Mouse (Mus musculus) kidney, embryonic 14.5 days (tissue): ENCODE data around the gene Plod1. TPM values are rescaled to one million over a fixed set of nuclear protein-coding genes. Genes with fewer than 3 reads are reported as not detected.

Source experiments
- ATAC-seq: fragments of 200-750 bp; cut with Nextera tagmentation; 2 replicates; pipeline ENCODE4 v1.8.0; 2017; ENCODE audit warnings: moderate number of reproducible peaks, mild to moderate bottlenecking, moderate TSS enrichment, moderate library complexity; ENCODE audit not compliant: low FRiP score, low TSS enrichment
- H3K27ac ChIP-seq: fragments of 300-500 bp; sonication (generic); 2 replicates; pipeline ENCODE4 v1.5.1; 2014; ENCODE audit warnings: low read depth, mild to moderate bottlenecking, low read length, moderate library complexity, mixed read lengths
- H3K27me3 ChIP-seq: fragments of 300-500 bp; sonication (generic); 2 replicates; pipeline ENCODE4 v1.6.1; 2014; ENCODE audit warnings: mild to moderate bottlenecking, low read length; ENCODE audit not compliant: control insufficient read depth, insufficient read depth
- H3K36me3 ChIP-seq: fragments of 300-500 bp; sonication (generic); 2 replicates; pipeline ENCODE4 v1.6.1; 2014; ENCODE audit warnings: low read length, mixed read lengths; ENCODE audit not compliant: control insufficient read depth, insufficient read depth
- H3K4me1 ChIP-seq: fragments of 300-500 bp; sonication (generic); 2 replicates; pipeline ENCODE4 v1.6.1; 2014; ENCODE audit warnings: low read length, mixed read lengths; ENCODE audit not compliant: control insufficient read depth, insufficient read depth
- H3K4me2 ChIP-seq: fragments of 300-500 bp; sonication (generic); replicated peaks from 2 replicates; pipeline ENCODE4 v1.6.1; 2014; ENCODE audit warnings: low read depth, mild to moderate bottlenecking, low read length
- H3K4me3 ChIP-seq: fragments of 300-500 bp; sonication (generic); 2 replicates; pipeline ENCODE4 v1.5.1; 2014; ENCODE audit warnings: mild to moderate bottlenecking, low read length
- H3K9ac ChIP-seq: fragments of 300-500 bp; sonication (generic); 2 replicates; pipeline ENCODE4 v1.6.1; 2014; ENCODE audit warnings: low read depth, mild to moderate bottlenecking, low read length, moderate library complexity
- H3K9me3 ChIP-seq: fragments of 300-500 bp; sonication (generic); 2 replicates; pipeline ENCODE4 v1.6.1; 2016; ENCODE audit warnings: low read length; ENCODE audit not compliant: control insufficient read depth
- WGBS: fragments of 180-500 bp; shearing (Covaris S2); extraction: QIAGEN DNeasy Blood & Tissue Kit; methylation state at CpG from one replicate; pipeline ENCODE4 v1.1.7; 2014; 5-methylcytosine and 5-hydroxymethylcytosine counted together
- polyA plus RNA-seq: library from polyadenylated mRNA; unstranded; fragments of >200 nt; fragmentation: Nextera tagmentation; extraction: Ambion mirVana; gene quantifications from 2 replicates; pipeline ENCODE4 v1.2.1, GENCODE M21; 2014

Gene Plod1
- polyA plus RNA-seq, 1 experiment from 2014 or later, result 40.7 TPM

DNA sequence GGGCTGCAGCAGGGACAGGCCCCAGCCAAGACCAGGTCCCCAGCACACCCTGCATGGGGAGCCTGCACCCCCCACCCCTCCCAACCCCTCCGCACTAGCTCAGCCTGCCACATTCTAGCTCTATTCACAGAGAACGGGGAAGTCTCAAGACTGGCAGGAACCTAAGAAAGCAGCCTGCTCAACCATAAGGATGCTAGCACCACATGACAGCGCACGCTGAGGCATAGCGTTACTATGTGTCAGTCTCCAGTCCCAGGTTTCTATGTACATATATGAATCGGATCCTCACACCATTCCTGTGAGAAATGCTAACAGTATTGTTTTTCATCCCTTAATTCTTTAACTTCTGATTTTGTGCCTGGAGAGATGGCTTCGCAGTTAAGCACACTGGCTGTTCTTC lies 8.0 kb downstream of the Plod1 start:
- Histone ChIP-seq H3K9ac (no peak overlapping the region), H3K27ac (no peak overlapping the region), H3K9me3 (no peaks in the 10 kb centered on the region), H3K4me2 (no peak overlapping the region), H3K4me1 (0 out of 2 replicates have a peak, but pooled peaks cover 3% of the 10 kb centered on the region), H3K27me3 (no peaks in the 10 kb centered on the region), H3K36me3 (peaks cover 8% of the 10 kb centered on the region; the same call in 1 of the 2 replicates), H3K4me3 (no peak overlapping the region)
- no peak for ATAC-seq
- 82% methylated on average over 7 of the region's 7 CpGs for WGBS

- H3K4me2 ChIP-seq, result no peak overlapping the region
- no peak for ATAC-seq
- no peak overlapping the region for H3K4me3 ChIP-seq
- H3K27me3 ChIP-seq, result no peaks in the 10 kb centered on the region
- 23% methylated on average over 9 of the region's 9 CpGs for WGBS
- H3K36me3 ChIP-seq, result peaks cover 8% of the 10 kb centered on the region; the same call in 1 of the 2 replicates
- H3K4me1 ChIP-seq, result 0 out of 2 replicates have a peak, but pooled peaks cover 2% of the 10 kb centered on the region
- H3K27ac ChIP-seq, result no peak overlapping the region
- no peak overlapping the region for H3K9ac ChIP-seq
- no peaks in the 10 kb centered on the region for H3K9me3 ChIP-seq
Observed at GRCm38 (mm10) chr4:147928136-147928535, 8.4 kb downstream of the Plod1 start.

DNA sequence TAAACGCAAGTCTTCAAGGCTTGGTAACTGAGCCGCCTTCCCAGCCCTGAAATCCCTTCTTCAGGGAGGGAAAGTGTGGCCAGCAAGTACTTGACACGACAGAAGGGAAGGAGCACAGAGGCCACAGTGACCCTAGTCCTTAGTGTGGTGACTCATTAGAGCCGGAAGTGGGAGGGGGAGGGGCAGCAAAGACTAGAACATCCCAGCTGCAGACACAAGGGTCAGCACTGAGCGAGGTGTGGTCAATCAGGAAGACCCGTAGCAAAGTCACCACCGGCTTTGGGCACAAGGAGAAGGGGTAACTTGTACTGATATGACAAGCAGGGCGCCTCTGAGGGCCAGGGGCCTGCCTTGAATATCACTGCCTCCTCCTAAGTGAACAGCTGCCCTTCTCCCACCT lies 8.9 kb downstream of the Plod1 start:
- Histone ChIP-seq H3K27me3 (no peaks in the 10 kb centered on the region), H3K4me3 (no peak overlapping the region), H3K36me3 (peaks cover 8% of the 10 kb centered on the region; the same call in 1 of the 2 replicates), H3K27ac (0 out of 2 replicates have a peak overlapping the region, but pooled peaks have one; percentile 7), H3K4me1 (no peaks in the 10 kb centered on the region), H3K9me3 (no peaks in the 10 kb centered on the region), H3K9ac (no peak overlapping the region), H3K4me2 (no peak overlapping the region)
- ATAC-seq, result 0 out of 2 replicates have a peak, but pooled peaks have one; percentile 18
- WGBS, result 36% methylated on average over 8 of the region's 8 CpGs

DNA sequence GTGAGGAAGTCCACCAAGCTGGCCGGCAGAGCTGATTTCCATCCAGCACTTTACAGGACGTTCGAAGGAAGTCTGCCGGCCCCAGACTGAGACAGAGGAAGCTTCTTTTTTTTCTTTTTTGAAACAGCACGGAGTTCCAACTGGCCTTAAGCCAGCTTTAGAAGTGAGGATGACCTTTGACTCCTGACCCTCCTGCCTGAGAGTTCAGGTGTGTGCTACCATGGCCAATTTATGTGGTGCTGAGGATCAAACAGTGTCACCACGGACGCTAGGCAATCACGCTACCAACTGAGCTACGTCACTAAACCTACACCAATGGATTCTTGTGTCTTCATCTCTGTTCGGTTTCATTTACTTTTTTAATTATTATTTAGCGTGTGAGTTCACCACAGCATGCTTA lies 14.2 kb downstream of the Plod1 start:
- no peak for ATAC-seq
- H3K4me1 ChIP-seq, result no peaks in the 10 kb centered on the region
- 79% methylated on average over 11 of the region's 11 CpGs for WGBS

DNA sequence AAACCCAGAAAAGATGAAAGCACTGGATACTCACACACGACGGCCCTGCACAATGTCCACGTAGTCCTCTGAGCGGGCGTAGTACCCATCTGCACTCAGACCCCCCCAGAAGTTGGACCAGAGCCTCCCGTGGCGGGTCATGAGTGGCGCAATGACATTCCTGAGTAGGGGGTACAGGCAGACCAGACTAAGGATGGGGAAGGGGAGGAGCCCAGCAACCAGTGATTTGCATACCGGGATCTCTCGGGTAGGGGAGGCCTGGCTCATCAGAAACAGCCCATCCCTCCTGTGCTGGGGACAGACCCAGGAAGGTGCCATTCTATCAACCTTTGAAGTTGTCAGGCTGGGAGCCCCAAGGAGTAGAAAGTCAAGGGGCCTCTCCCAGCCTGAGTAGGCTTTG lies 15.6 kb downstream of the Plod1 start:
- H3K4me3 ChIP-seq, result no peak overlapping the region
- no peaks in the 10 kb centered on the region for H3K9me3 ChIP-seq
- H3K4me1 ChIP-seq, result no peaks in the 10 kb centered on the region
- 40% methylated on average over 10 of the region's 10 CpGs for WGBS
- H3K36me3 ChIP-seq, result peaks cover 12% of the 10 kb centered on the region; the same call in 1 of the 2 replicates
- no peak for ATAC-seq
- H3K27ac ChIP-seq, result no peak overlapping the region
- no peaks in the 10 kb centered on the region for H3K27me3 ChIP-seq
- H3K4me2 ChIP-seq, result no peak overlapping the region
- H3K9ac ChIP-seq, result no peak overlapping the region

More for the DNA sequence above, 14.2 kb downstream of the Plod1 start:
- Histone ChIP-seq H3K4me3 (no peak overlapping the region), H3K4me2 (no peak overlapping the region), H3K27ac (no peak overlapping the region), H3K36me3 (peaks cover 10% of the 10 kb centered on the region; the same call in 1 of the 2 replicates), H3K9me3 (no peaks in the 10 kb centered on the region), H3K27me3 (no peaks in the 10 kb centered on the region), H3K9ac (no peak overlapping the region)

GRCm38 (mm10) chr4:147918459-147919121 lies 18.0 kb downstream of the Plod1 start:
- Histone ChIP-seq H3K4me3 (no peak overlapping the region), H3K36me3 (peaks cover 18% of the 10 kb centered on the region; the same call in 1 of the 2 replicates), H3K4me1 (no peaks in the 10 kb centered on the region), H3K27ac (no peak overlapping the region), H3K27me3 (no peaks in the 10 kb centered on the region), H3K4me2 (no peak overlapping the region), H3K9ac (no peak overlapping the region), H3K9me3 (no peaks in the 10 kb centered on the region)
- ATAC-seq, result peak; percentile 49
- WGBS, result 54% methylated on average over 7 of the region's 7 CpGs

- no peak for ATAC-seq
- H3K36me3 ChIP-seq, result peaks cover 11% of the 10 kb centered on the region; the same call in 1 of the 2 replicates
- H3K4me3 ChIP-seq, result no peak overlapping the region
- H3K9ac ChIP-seq, result no peak overlapping the region
- no peak overlapping the region for H3K4me2 ChIP-seq
- no peak overlapping the region for H3K27ac ChIP-seq
- no peaks in the 10 kb centered on the region for H3K4me1 ChIP-seq
- no peaks in the 10 kb centered on the region for H3K9me3 ChIP-seq
- 92% methylated on average over 5 of the region's 5 CpGs for WGBS
- H3K27me3 ChIP-seq, result no peaks in the 10 kb centered on the region
Observed at GRCm38 (mm10) chr4:147909486-147909885, 27.1 kb downstream of the Plod1 start.

GRCm38 (mm10) chr4:147906230-147906629 lies 30.3 kb downstream of the Plod1 start:
- no peak for ATAC-seq
- Histone ChIP-seq H3K4me2 (no peak overlapping the region), H3K9me3 (no peaks in the 10 kb centered on the region), H3K9ac (no peak overlapping the region), H3K27ac (no peak overlapping the region), H3K4me1 (no peaks in the 10 kb centered on the region), H3K4me3 (no peak overlapping the region), H3K27me3 (no peaks in the 10 kb centered on the region), H3K36me3 (peaks cover 15% of the 10 kb centered on the region; the same call in 1 of the 2 replicates)
- 86% methylated on average over 5 of the region's 5 CpGs for WGBS

- no peaks in the 10 kb centered on the region for H3K9me3 ChIP-seq
- no peaks in the 10 kb centered on the region for H3K4me1 ChIP-seq
- peak overlapping the region; percentile 90; the same call in 1 of the 2 replicates for H3K9ac ChIP-seq
- ATAC-seq, result peak; percentile 10; the same call in 1 of the 2 replicates
- H3K4me2 ChIP-seq, result peak overlapping the region; percentile 52
- H3K4me3 ChIP-seq, result peak overlapping the region; percentile 90
- WGBS, result under 1% methylated on average over 8 of the region's 8 CpGs
- H3K27ac ChIP-seq, result no peak overlapping the region
- no peaks in the 10 kb centered on the region for H3K27me3 ChIP-seq
- H3K36me3 ChIP-seq, result peaks cover 19% of the 10 kb centered on the region
Observed at GRCm38 (mm10) chr4:147905090-147905659, 31.4 kb downstream of the Plod1 start.
